Mouse (Mus musculus) liver, embryonic 15.5 days (tissue): Measurements from ENCODE around the gene Coa3. TPM values are rescaled to one million over a fixed set of nuclear protein-coding genes. Genes with fewer than 3 reads are reported as not detected.

Experiments
- ATAC-seq: fragments of 200-750 bp; cut with Nextera tagmentation; 2 replicates; pipeline ENCODE4 v1.8.0; 2017; ENCODE audit warnings: moderate number of reproducible peaks, mild to moderate bottlenecking, moderate library complexity; ENCODE audit not compliant: insufficient read depth
- H3K27ac ChIP-seq: fragments of 300-500 bp; sonication (generic); replicated peaks from 2 replicates; pipeline ENCODE4 v1.5.1; 2015; ENCODE audit warnings: mild to moderate bottlenecking, inconsistent platforms
- H3K27me3 ChIP-seq: fragments of 300-500 bp; sonication (generic); 2 replicates; pipeline ENCODE4 v1.6.1; 2015; ENCODE audit warnings: mild to moderate bottlenecking, inconsistent platforms
- H3K36me3 ChIP-seq: fragments of 300-500 bp; sonication (generic); replicated peaks from 2 replicates; pipeline ENCODE4 v1.6.1; 2015; ENCODE audit warnings: moderate library complexity, mild to moderate bottlenecking, inconsistent platforms
- H3K4me1 ChIP-seq: fragments of 300-500 bp; sonication (generic); replicated peaks from 2 replicates; pipeline ENCODE4 v1.6.1; 2015; ENCODE audit warnings: inconsistent platforms
- H3K4me2 ChIP-seq: fragments of 300-500 bp; sonication (generic); 2 replicates; pipeline ENCODE4 v1.6.1; 2015; ENCODE audit warnings: moderate library complexity, mild to moderate bottlenecking, inconsistent platforms
- H3K4me3 ChIP-seq: fragments of 300-500 bp; sonication (generic); replicated peaks from 2 replicates; pipeline ENCODE4 v1.5.1; 2015; ENCODE audit warnings: mild to moderate bottlenecking, inconsistent platforms
- H3K9ac ChIP-seq: fragments of 300-500 bp; sonication (generic); 2 replicates; pipeline ENCODE4 v1.6.1; 2015; ENCODE audit warnings: moderate library complexity, mild to moderate bottlenecking, inconsistent platforms
- H3K9me3 ChIP-seq: fragments of 300-500 bp; sonication (generic); replicated peaks from 2 replicates; pipeline ENCODE4 v1.6.1; 2016; ENCODE audit warnings: inconsistent platforms
- WGBS: fragments of 180-500 bp; shearing (Covaris S2); methylation state at CpG from one replicate; pipeline ENCODE4 v1.1.7; 2015; ENCODE audit warnings: mixed read lengths; ENCODE audit not compliant: insufficient replicate concordance; 5-methylcytosine and 5-hydroxymethylcytosine counted together
- polyA plus RNA-seq: library from polyadenylated mRNA; unstranded; fragments of >200 nt; fragmentation: Nextera tagmentation; extraction: Ambion mirVana; gene quantifications from 2 replicates; pipeline ENCODE4 v1.2.1, GENCODE M21; 2015

Coa3 gene
- polyA plus RNA-seq, 1 experiment from 2014 or later: 87.1 TPM

DNA sequence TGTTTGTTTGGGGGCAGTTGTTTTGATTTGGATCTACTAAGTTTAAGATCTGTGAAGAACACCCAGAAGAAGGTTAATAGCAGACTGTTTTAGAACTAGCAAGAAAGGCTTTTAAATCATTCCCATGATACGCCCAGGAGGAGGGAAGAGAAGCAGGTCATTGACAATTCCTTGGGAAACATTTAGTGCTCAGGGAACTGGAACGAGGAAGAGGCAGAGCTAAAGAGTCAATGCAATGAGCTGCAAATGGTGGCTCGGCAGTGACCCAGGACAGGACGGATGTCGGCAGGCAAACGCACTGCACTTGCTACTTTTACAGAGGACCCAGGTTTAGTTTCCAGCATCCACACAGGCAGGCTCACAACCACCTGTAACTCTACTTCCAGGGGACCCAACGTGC lies 1.9 kb upstream of the Coa3 start:
- Histone ChIP-seq H3K27ac (no peak overlapping the region), H3K4me1 (peaks cover 37% of the 10 kb centered on the region), H3K4me2 (no peak overlapping the region), H3K4me3 (no peak overlapping the region), H3K9me3 (no peaks in the 10 kb centered on the region), H3K27me3 (0 out of 2 replicates have a peak, but pooled peaks cover 4% of the 10 kb centered on the region), H3K9ac (no peak overlapping the region), H3K36me3 (peaks cover 31% of the 10 kb centered on the region)
- no peak for ATAC-seq
- 62% methylated on average over 7 of the region's 7 CpGs for WGBS

- 58% methylated on average over 14 of the region's 14 CpGs for WGBS
These were observed 267 bp upstream of the Coa3 start for GRCm38 (mm10) chr11:101279193-101279569.

GRCm38 (mm10) chr11:101277381-101278222 lies 1.3 kb downstream of the Coa3 start:
- peaks cover 16% of the 10 kb centered on the region for H3K36me3 ChIP-seq
- 40% methylated on average over 12 of the region's 12 CpGs for WGBS
- H3K27ac ChIP-seq: peak overlapping the region; percentile 69
- H3K4me3 ChIP-seq: peak overlapping the region; percentile 72
- ATAC-seq: no peak
- H3K4me1 ChIP-seq: peaks cover 38% of the 10 kb centered on the region
- peak overlapping the region; percentile 83 for H3K4me2 ChIP-seq
- H3K9me3 ChIP-seq: no peaks in the 10 kb centered on the region
- H3K27me3 ChIP-seq: 0 out of 2 replicates have a peak, but pooled peaks cover 4% of the 10 kb centered on the region
- H3K9ac ChIP-seq: peak overlapping the region; percentile 70

More at GRCm38 (mm10) chr11:101279193-101279569, 267 bp upstream of the Coa3 start:
- ATAC-seq: peak; percentile 46
- H3K27me3 ChIP-seq: 0 out of 2 replicates have a peak, but pooled peaks cover 4% of the 10 kb centered on the region
- peaks cover 38% of the 10 kb centered on the region for H3K4me1 ChIP-seq
- peak overlapping the region; percentile 69 for H3K27ac ChIP-seq
- H3K9me3 ChIP-seq: no peaks in the 10 kb centered on the region
- peak overlapping the region; percentile 70 for H3K9ac ChIP-seq
- peak overlapping the region; percentile 72 for H3K4me3 ChIP-seq
- peaks cover 16% of the 10 kb centered on the region for H3K36me3 ChIP-seq
- peak overlapping the region; percentile 83 for H3K4me2 ChIP-seq

- 0 out of 2 replicates have a peak, but pooled peaks cover 12% of the 10 kb centered on the region for H3K27me3 ChIP-seq
- H3K9ac ChIP-seq: no peak overlapping the region
- 67% methylated on average over 27 of the region's 27 CpGs for WGBS
- no peak for ATAC-seq
- H3K4me1 ChIP-seq: peaks cover 38% of the 10 kb centered on the region
- H3K4me2 ChIP-seq: peak overlapping the region; percentile 83; the same call in 1 of the 2 replicates
- H3K4me3 ChIP-seq: no peak overlapping the region
- no peak overlapping the region for H3K27ac ChIP-seq
- peaks cover 16% of the 10 kb centered on the region for H3K36me3 ChIP-seq
- no peaks in the 10 kb centered on the region for H3K9me3 ChIP-seq
These were observed 2.4 kb downstream of the Coa3 start for GRCm38 (mm10) chr11:101276319-101277070.

DNA sequence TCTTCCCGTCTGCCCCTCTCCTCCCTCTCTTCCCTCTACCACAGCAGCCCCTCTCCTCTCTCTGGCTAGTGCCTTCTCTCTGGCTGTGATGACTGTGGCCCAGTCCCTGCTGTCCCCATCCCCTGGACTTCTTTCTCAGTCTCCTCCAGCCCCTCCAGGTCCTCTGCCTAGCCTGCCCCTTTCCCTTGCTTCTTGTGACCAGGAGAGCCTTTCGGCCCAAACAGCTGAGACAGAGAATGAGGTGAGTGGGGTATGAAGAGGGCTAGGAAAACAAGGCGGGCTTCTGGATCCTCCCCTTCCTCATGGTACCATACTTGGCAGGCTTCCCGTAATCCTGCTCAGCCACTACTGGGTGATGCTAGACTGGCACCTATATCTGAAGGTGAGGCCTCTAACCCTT lies 3.6 kb downstream of the Coa3 start:
- no peak for ATAC-seq
- H3K4me2 ChIP-seq: no peak overlapping the region
- 72% methylated on average over 4 of the region's 4 CpGs for WGBS

GRCm38 (mm10) chr11:101272446-101272845 lies 6.5 kb downstream of the Coa3 start:
- H3K4me2 ChIP-seq: no peak overlapping the region
- H3K36me3 ChIP-seq: peaks cover 16% of the 10 kb centered on the region
- H3K4me3 ChIP-seq: no peak overlapping the region
- no peak for ATAC-seq
- no peak overlapping the region for H3K27ac ChIP-seq
- no peaks in the 10 kb centered on the region for H3K9me3 ChIP-seq
- WGBS: 64% methylated on average over 3 of the region's 3 CpGs
- H3K27me3 ChIP-seq: peaks cover 45% of the 10 kb centered on the region
- H3K4me1 ChIP-seq: peaks cover 42% of the 10 kb centered on the region
- no peak overlapping the region for H3K9ac ChIP-seq

More for the DNA sequence above, 3.6 kb downstream of the Coa3 start:
- no peak overlapping the region for H3K9ac ChIP-seq
- H3K4me1 ChIP-seq: peaks cover 42% of the 10 kb centered on the region
- H3K9me3 ChIP-seq: no peaks in the 10 kb centered on the region
- peaks cover 22% of the 10 kb centered on the region for H3K27me3 ChIP-seq
- no peak overlapping the region for H3K4me3 ChIP-seq
- peaks cover 16% of the 10 kb centered on the region for H3K36me3 ChIP-seq
- H3K27ac ChIP-seq: no peak overlapping the region

DNA sequence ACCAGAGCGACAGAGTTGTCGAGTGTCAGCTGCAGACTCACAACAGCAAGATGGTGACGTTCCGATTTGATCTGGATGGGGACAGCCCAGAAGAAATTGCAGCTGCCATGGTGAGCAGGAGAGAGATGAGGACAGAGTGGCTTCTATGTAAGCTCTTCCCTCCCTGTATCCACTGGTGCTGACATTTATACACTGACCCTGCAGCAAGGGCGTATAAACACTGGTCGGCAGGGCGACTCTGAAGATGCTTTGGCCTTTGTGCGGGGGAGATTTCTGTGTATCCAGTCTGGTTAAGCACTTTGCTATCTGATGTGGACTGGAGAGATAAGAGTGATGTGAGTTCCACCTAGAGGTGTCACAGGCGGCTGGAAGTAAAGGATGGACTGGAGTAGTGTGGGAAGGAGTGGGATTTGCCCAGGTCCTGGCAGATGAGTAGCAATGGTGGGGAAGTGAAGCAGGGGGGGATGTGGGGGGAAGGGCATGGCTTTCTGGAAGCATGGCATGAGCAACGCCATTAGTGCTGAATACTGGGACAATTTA lies 9.3 kb downstream of the Coa3 start:
- no peaks in the 10 kb centered on the region for H3K9me3 ChIP-seq
- H3K4me3 ChIP-seq: no peak overlapping the region
- H3K9ac ChIP-seq: no peak overlapping the region
- WGBS: 22% methylated on average over 10 of the region's 10 CpGs
- no peaks in the 10 kb centered on the region for H3K36me3 ChIP-seq
- ATAC-seq: peak; percentile 66
- H3K4me2 ChIP-seq: no peak overlapping the region
- H3K27me3 ChIP-seq: peaks cover 72% of the 10 kb centered on the region
- peaks cover 31% of the 10 kb centered on the region for H3K4me1 ChIP-seq
- 0 out of 2 replicates have a peak overlapping the region, but pooled peaks have one; percentile 6 for H3K27ac ChIP-seq

- Histone ChIP-seq H3K27me3 (peaks cover 96% of the 10 kb centered on the region), H3K4me1 (peaks cover 58% of the 10 kb centered on the region)
These were observed 13.0 kb downstream of the Coa3 start for GRCm38 (mm10) chr11:101265906-101266305.

DNA sequence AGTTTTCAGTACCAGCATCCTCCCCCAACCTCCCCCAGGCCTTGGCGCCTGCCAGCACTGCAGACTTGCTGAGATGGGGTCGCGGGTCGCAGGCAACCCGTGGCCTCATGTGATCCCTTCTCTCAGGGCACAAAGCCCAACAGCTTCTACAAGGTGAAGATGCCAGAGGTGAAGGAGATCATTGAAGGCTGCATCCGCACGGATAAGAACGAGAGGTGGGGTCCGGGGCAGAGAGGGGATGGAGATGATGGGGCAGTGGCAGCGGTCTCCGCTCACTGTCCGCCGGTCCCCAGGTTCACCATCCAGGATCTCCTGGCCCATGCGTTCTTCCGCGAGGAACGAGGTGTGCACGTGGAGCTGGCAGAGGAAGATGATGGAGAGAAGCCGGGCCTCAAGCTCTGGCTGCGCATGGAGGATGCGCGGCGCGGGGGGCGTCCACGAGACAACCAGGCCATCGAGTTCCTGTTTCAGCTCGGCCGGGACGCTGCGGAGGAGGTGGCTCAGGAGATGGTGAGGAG lies 13.9 kb downstream of the Coa3 start:
- H3K4me2 ChIP-seq: peak overlapping the region; percentile 13; the same call in 1 of the 2 replicates
- H3K9ac ChIP-seq: no peak overlapping the region
- no peaks in the 10 kb centered on the region for H3K36me3 ChIP-seq
- ATAC-seq: no peak
- no peaks in the 10 kb centered on the region for H3K9me3 ChIP-seq
- peaks cover 60% of the 10 kb centered on the region for H3K4me1 ChIP-seq
- H3K27ac ChIP-seq: no peak overlapping the region
- WGBS: 14% methylated on average over 31 of the region's 31 CpGs
- peaks cover 90% of the 10 kb centered on the region for H3K27me3 ChIP-seq
- 0 out of 2 replicates have a peak overlapping the region, but pooled peaks have one; percentile 4 for H3K4me3 ChIP-seq

More at GRCm38 (mm10) chr11:101265906-101266305, 13.0 kb downstream of the Coa3 start:
- Histone ChIP-seq H3K4me2 (no peak overlapping the region), H3K4me3 (no peak overlapping the region), H3K27ac (no peak overlapping the region), H3K9me3 (no peaks in the 10 kb centered on the region), H3K9ac (no peak overlapping the region), H3K36me3 (no peaks in the 10 kb centered on the region)
- ATAC-seq: no peak
- 36% methylated on average over 6 of the region's 6 CpGs for WGBS

- H3K36me3 ChIP-seq: no peaks in the 10 kb centered on the region; the same call in 1 of the 2 replicates
- peaks cover 79% of the 10 kb centered on the region for H3K27me3 ChIP-seq
- H3K27ac ChIP-seq: no peak overlapping the region
- WGBS: 26% methylated on average over 3 of the region's 3 CpGs
- ATAC-seq: no peak
- H3K4me1 ChIP-seq: peaks cover 60% of the 10 kb centered on the region
- H3K9me3 ChIP-seq: no peaks in the 10 kb centered on the region
- H3K9ac ChIP-seq: no peak overlapping the region
- no peak overlapping the region for H3K4me3 ChIP-seq
- H3K4me2 ChIP-seq: no peak overlapping the region
These were observed 15.0 kb downstream of the Coa3 start for GRCm38 (mm10) chr11:101263989-101264280.
